Mouse (Mus musculus): ENCODE measurements around the gene Sp110.
"Not testable (repeated sequence)": the region's sequence is repeated elsewhere in the genome, so short reads cannot be mapped to it uniquely, and the experiment has no call there.

Sp110 gene

DNA sequence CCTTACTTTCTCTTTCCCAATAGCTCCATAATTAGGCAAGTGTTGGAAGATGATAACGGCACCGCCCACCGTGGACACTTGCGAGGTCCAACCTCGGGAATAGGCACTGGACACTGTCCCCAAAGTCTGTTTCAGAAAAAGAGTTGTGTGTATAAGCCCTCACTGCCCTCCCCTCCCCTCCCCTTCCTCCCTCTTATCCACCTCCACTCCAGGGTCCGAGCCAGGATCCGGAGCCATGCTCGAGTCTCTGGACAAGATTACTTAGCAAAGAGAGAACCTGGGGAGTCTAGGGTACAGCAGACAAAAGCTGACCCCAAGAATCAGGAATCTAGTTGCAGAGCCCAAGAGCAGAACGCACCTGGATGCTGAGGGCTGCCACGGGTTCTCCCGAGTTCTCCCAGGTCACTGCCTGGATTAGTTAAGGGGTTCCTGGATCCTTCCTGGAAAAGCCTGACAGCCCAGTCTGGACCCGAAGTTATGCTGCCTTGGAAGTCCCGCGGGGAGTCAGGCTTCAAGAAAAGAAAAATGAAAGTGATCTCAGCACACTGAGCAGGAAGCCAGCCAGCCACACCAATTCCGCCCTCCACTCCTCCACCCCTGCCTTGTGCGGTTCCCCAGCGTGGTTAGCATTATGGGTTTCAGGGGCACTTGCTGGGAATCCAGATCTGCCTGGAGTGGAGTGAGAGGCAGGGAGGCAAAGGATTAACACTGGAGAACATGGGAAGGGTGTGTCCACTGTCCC, at the start of gene Sp110:
Gene Sp110 (minus strand): TSS at position 547 of the 742 bp plus-strand sequence.
- not testable (repeated sequence) for DNase-seq (ENCODE audit: low spot score in 2 of 2)

DNA sequence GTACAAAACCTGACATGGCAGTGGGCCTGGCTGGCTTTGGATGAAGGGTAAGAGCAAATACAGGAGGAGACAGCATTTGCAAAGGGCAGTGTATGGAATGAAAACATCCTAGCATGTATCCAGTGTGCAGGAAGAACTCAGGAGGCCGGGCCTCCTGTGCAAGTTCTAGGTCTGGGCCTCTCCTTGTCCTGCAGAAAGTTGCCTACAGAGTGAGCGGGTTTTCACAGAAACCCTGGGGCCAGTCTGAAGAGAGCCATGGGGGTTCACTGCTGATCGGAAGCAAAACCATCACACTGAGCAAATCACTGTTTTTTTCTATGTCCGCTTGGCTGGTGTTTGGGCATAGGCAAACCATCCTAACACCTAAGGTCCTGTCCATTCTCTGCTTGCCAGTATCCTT, 39.5 kb upstream of the Sp110 start:
- DNase-seq (ENCODE audit: low spot score in 2 of 2): peak in 1 of 2 experiments; percentile 73

DNA sequence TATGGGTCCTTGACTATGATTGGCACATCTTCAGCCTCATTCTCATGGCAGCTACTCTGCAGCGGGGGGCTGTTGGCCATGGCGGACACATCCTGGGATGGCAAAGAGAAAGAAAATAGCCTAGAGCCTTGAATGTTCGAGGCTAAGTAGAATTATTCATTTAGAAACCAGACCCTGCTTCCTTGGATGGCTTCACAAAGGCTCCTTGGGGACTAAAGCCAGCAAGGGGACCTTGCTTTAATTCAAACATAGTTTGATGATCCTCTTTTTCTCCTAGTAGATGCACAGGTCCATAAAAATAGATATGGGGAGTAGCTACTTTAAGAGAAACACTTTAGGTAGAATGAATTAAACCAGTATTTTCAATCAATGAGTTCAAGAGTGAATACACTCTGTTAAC, 38.3 kb upstream of the Sp110 start:
- DNase-seq (ENCODE audit: low spot score in 2 of 2): not testable (repeated sequence)

DNA sequence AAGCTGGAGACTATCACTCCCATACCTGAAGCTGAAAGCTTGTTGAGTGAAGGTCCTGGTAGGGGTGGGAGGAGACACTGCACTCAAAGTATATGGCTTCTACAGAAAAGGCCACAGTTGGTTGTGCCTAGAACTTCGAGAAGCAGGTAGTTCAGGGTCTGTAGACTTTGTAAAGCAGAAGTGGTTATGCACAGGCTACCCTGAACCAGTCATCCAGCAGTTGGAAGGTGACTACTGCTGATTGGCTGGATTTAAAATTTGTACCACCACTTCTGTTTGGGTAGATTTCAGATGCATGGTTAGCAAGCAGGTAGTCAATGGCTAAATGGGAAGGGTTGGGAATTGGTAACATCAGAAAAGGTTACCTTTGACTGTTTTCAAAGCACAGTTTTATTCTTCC, 20.1 kb upstream of the Sp110 start:
- DNase-seq (ENCODE audit: low spot score in 2 of 2): not testable (repeated sequence)

DNA sequence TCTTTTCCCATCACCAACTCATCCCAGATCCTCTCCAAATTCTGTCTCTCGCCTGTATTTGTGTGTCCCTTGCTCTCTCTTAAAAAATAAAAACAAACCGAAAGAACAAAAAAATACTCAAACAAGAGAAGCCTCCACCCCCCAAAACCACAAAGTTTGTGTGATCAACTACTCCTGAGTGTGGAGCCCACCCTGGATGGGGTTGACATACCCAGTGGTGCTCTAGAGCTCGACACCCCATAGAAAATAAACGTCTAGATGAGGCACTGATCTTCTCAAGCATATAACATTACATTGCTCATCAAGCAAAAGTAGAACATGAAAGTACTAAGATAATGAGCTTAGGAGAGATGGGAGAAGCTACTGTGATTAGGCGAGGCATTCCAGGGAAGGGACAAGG, 18.5 kb upstream of the Sp110 start:
- DNase-seq (ENCODE audit: low spot score in 2 of 2): not testable (repeated sequence)

DNA sequence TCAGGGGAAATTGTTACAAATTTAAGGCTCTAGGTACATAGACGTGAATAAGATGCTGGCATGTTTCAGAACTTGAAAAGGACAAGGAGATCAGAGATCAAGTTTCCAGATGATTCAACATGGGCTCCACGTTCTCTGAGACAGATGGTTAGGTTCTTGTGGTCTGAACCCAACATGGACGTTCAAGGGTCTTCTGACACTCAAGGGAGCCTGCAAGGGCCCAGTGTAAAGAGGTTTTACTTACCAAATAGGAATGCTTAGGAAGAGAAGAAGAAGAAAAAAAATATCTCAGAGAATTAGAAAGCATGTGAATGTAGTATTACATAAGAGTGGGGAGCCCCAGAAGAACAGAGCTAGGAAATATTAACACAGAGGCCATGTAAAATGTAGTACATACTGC, 17.2 kb upstream of the Sp110 start:
- not testable (repeated sequence) for DNase-seq (ENCODE audit: low spot score in 2 of 2)

DNA sequence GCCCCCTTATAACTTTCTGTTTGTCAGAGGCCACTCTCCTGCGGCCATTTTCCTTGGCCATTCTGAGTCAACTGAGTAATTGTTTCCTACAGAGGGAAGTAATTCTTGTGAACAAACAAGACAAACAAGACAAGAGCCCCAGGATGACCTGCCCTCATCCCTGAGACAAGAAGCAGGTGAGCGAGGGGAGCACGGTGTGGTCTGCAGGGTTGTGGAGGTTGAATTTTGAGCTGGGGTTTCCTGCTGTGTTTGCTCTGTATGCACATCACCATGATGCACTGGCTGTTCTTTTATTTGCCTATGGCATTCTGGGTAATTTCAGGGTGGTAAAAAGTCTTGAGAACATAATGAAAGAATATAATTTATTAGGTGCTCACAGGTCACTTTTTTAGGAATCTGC, 16.5 kb upstream of the Sp110 start:
- DNase-seq (ENCODE audit: low spot score in 2 of 2): not testable (repeated sequence)

DNA sequence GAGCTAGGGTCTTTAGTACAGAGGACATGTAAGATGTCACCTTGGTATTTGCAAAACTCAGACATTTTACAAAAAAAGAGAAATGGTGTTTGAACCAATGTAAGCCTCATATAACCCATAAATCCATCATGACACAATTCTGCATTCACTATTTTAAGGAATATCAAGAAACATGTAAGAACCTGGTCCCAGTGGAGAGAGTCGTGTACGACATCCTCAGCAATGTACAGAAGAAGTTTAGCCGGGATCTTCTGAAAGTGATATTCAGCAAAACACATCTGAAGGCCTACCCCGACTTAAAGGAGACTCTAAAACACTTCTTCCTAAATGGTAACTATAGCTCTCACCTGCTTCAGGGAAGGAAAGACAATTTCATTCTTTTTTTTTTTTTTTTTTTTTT, 12.0 kb upstream of the Sp110 start:
- DNase-seq (ENCODE audit: low spot score in 2 of 2): not testable (repeated sequence)

DNA sequence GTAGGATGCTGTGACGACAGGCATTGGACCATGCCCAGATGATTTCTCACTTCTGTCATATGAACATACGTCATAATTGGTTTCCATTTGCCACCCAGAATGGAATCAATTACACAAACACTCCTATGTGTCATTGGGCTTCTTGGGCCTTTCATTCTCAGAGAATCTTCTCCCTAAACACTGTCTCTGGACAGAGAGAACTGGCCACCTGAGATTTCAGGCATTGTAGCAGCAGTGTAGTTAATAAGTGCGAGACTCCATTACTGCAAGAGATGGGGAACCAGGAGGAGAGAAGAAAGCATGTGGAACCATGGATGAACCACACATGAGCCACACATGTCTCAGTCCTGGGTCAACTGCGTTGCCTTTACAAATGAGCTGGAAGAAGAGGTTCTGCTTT, 9.7 kb upstream of the Sp110 start:
- DNase-seq (ENCODE audit: low spot score in 2 of 2): not testable (repeated sequence)

DNA sequence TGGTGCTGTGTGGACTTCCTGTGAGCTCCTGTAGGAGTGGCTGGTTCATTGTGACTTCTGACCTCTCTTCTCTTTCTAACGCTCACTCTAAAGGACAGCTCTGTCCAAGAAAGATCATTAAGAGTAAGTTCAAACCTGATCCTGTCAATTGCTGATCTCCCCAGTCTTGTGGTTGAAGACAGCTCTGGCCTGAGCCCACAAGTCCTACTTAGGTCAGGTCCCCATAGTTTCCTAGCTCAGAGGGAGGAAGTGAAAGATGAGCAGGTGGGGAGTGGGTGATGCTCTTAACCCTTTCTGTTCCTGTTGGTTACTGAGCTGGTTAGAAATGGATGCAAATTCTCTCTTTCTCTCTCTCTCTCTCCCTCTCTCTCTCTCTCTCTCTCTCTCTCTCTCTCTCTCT, 5.7 kb upstream of the Sp110 start:
- not testable (repeated sequence) for DNase-seq (ENCODE audit: low spot score in 2 of 2)

DNA sequence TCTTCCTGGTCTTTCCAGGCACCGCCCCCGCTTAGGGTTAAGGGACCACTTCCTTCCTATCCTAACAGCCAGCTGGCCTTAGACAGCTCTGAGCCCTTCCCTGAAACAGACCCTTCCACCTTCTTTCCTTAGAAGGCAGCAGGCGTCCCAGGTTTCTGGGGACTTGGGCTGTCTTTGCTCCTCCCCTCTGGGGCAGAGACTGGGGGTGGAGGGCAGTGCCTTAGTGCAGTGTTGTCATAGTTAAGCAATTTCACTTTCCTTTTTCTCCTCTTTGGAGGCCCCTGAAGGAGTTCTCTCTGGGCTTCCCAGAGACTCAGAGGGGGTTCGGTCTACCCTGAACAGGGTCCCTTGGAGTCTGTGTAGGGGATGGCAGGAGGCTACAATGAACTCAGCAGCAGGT, 2.2 kb upstream of the Sp110 start:
- not testable (repeated sequence) for DNase-seq (ENCODE audit: low spot score in 2 of 2)

DNA sequence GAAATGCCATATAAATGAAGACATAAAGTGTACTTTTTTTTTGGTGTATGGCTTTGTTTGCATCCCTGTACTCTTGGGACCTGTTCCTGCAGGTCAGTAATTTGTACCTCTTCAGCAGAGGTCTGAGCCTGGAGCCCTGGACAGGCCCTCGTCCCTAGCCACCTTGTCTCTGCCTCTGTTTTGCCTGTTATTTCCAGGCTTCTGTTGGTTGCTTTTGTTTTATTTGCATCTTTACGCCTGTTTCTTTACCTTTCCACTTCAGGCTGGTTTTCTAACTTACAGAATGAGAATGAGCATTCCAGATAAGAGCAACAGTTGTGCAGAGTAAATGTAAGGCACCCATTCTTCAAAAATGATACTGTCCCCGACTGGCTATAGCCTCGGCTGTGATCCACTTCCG, 1.5 kb upstream of the Sp110 start, which contains the start of gene Sp140:
Gene Sp140 (plus strand): TSS at position 301 of the 400 bp plus-strand sequence.
- DNase-seq (ENCODE audit: low spot score in 2 of 2): not testable (repeated sequence)

DNA sequence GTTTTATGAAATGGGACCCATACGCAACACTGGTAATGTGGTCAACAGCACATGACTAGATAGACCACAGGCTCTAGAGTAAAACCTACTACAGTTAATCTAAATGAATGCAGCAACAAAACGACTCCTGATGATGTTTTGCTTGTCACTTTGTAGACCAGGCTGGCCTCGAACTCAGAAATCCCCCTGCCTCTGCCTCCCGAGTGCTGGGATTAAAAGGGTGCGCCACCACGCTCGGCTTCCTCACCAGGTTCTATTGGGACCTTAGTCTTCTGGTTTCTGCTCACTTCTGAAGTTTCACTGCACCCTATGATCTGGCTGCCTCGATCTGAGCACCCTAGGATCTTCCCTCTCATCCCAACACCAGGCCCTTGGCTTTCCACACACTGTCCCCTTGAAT, 6.1 kb downstream of the Sp110 start:
- not testable (repeated sequence) for DNase-seq (ENCODE audit: low spot score in 2 of 2)

DNA sequence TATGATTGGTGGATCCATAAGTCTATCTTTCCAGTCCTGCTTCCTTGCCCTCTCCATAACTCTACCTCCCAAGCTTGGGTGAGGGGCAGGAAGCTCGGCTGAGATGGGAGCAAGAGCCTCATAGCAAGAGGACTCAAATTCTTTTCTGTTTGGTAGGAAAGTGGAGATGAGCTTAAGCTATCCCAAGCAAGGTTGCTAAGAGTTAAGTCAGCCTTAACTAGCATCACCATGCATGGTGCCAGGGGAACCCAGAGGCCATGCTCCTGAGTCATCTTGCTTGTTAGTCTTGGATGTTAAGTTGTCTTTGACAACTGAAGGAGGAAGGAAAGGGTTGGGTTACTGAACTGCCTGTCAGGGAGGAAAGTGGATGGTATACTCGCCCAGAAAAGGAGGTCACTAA, 9.9 kb downstream of the Sp110 start:
- not testable (repeated sequence) for DNase-seq (ENCODE audit: low spot score in 2 of 2)

DNA sequence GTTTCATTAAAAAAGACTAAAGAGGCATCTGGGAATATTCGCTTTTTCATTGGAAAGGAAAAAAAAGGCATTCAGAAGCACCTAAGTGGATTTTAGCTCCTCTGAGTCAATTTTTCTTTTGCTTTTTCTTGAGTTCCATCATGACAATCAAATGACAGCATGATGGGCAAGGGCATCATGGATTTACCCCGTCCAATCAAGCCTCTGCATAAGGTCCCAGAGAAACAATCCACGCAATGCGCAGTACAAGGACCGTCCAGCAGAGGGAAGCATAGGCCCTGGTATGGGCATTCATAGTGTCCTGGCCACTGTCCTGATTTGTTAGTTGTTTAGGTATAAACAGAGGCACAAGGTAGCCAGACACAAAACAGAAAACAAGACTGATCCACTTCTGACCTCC, 17.1 kb downstream of the Sp110 start:
- not testable (repeated sequence) for DNase-seq (ENCODE audit: low spot score in 2 of 2)

DNA sequence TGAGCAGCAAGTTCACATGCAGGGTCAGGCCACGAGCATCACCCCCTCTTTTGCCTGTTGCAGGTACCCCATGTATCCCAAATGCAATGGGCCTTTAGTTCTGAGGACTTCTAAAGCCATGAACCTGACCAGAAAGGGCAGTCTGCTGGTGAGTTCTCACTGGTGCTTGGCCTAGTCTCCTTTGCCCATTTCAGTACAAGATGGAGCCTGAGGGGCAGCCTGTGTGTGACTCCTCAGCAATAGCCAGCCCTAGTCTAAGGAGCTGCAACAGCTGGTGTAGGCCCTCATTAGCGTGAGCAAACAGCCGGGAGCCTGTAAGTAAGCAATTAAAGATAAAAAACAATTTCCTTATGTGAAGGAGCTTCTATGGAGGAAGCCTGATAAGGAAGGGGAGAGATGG, 18.0 kb downstream of the Sp110 start:
- DNase-seq (ENCODE audit: low spot score in 2 of 2): not testable (repeated sequence)

DNA sequence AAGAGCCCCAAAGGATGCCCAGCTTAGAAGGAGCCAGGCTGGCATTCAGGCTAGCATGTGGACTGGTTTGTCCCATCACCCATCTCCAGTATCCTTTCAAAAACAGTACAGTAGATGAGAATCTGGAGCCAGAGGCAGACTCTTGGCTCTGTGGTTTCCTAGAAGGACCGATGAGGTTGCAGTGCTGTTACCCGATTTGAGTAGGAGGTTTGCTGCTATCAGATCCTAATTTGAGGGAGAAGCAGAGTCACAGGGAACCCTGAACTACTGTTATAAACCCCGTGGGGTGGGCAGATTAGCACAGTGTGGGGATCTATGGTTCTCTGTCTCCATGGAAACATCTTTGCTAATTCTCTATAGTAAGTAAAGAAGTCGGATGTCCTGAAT, 18.5 kb downstream of the Sp110 start:
- not testable (repeated sequence) for DNase-seq (ENCODE audit: low spot score in 2 of 2)

DNA sequence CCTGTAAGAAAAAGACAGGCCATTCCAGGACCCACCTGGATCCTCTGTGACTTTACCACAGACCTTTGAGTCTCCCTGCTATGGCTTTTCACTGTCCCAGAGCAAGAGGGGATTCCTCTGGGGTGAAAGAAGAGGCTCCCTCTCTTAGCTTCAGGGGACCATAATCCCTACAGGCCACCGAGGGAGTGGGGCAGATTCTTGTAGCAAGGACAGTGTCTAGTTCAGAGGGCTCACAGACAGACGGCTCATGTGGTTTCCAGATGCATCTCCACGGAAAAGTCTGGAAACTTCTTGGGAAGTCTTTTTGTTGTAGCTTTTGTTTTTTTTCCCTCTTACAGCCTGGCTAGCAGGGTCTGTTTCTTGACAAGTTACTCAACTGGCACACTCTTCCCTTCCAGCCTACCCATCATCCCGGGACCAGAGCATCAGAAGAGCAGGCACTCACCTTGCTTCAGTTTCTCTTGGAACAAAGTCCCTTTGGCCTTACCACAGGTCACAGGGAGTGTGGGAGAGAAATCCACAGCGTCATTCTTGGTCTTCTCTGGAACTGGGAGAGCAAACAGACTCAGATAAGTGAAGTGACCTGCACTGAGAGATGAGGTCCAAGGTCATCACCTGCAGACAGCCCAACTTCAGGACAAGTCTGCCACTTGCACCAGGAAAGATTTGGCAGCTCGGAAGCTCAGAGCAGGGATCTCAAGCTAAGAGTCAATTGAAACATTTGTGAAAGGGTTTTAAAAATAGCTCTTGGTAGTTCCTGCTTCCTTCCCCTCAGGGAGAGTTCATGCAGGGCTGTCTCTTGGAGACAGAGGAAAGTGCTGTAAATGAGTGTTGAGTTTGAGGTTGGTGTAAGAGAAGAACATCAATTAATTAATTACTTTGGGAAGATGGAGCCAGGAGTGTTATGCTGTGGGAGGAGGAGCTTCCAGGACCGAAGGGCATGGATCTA, 19.1 kb downstream of the Sp110 start:
- not testable (repeated sequence) for DNase-seq (ENCODE audit: low spot score in 2 of 2)

DNA sequence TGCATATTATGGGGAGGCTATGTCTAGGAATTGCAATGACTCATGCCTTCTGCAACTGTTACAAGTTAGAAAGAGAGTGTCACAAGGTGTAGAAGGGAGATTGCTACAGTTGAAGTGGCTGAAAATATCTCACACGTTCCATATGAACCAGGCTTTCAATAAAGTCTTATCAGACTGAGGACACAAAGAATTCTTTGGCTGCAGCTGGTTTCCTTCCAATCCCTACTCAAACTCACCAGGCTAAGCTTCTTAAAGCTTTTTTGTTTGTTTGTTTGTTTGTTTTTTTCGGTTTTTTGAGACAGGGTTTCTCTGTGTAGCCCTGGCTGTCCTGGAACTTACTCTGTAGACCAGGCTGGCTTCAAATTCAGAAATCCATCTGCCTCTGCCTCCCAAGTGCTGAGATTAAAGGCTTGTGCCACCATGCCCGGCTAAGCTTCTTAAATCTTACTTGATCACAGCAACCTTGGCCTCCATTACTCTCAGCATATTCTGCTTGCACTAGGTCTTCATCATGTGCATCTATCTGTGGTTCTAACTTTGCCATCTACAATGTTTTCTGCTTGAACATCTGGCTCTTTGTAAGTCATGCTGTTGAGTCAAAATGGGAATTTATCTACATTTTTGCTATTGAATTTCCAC, 20.1 kb downstream of the Sp110 start:
- DNase-seq (ENCODE audit: low spot score in 2 of 2): not testable (repeated sequence)

DNA sequence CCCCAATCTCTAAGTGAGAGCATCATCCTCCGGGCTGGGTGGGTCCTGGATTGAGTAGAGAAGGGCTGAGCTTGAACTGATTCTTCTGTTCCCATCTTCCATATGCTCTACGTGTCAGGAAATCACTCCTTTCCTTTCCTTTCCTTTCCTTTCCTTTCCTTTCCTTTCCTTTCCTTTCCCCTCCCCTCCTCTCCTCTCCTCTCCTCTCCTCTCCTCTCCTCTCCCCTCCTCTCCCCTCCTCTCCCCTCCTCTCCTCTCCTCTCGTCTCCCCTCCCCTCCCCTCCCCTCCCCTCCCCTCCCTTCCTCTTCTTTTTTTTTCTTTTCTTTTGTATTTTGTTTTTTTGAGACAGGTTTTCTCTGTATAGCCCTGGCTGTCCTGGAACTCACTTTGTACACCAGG, 23.2 kb downstream of the Sp110 start, which contains the start of gene G530012D18Rik:
Gene G530012D18Rik (plus strand): TSS at position 301 of the 400 bp plus-strand sequence.
- not testable (repeated sequence) for DNase-seq (ENCODE audit: low spot score in 2 of 2)

DNA sequence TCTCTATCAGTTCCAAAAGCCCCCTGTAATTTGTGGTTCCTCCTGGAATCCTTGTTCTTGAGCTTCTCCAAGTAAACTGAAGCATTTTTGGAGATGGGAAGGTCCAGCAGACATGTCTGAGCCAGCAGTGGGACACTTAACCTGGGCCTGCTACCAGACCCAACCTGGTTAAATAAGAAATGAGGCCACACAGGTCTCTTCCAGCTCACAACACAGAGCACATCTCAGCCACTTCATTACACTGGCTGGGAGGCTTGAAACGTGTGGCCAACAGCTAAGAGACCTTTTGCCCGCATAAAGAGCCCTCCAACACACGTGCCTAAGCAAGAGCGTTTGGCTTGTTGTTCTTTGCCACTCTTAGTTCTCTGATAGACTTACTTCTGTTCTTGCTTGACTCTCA, 25.1 kb downstream of the Sp110 start:
- DNase-seq (ENCODE audit: low spot score in 2 of 2): not testable (repeated sequence)

DNA sequence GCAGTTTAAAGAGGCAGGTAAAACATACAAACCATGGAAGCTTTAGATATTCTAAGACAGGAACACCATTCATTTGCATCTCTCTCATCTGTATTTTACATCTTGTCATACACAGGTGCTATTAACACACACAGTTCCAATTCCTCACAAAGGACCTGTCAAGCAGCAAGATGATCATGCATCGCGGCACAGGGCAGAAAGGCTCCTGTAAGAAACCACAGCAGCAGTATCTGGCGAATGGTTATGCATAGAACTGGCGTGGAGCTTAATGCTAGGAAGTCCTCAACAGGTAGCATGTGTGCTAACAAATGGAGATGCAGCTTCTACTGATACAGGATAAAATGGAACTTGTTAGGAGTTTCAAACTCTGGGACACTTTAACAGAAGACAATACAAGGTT, 43.4 kb downstream of the Sp110 start:
- DNase-seq (ENCODE audit: low spot score in 2 of 2): peak; percentile 39 to 80

Data from urinary bladder, postnatal 4 days (tissue).